Mouse (Mus musculus): ENCODE results near the gene Elane.

Elane gene

DNA sequence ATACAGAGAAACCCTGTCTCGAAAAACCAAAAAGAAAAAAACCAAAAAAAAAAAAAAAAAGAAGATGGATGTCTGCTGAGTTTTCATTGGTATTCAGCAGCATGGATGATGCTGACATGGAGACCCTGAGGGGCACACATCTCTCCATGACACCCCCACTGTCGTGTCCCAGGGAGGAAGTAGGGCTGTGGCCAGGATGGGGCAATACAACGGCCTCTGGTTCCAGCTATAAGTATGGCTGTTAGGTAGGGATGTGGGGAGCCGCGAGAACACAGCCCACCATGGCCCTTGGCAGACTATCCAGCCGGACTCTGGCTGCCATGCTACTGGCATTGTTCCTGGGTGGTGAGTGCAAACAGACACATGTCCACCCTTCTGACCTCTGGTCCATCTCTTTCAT, at the start of gene Elane:
Gene Elane (plus strand): TSS at position 194 of the 400 bp plus-strand sequence.
- DNase-seq (ENCODE audit: low spot score), result no peak

DNA sequence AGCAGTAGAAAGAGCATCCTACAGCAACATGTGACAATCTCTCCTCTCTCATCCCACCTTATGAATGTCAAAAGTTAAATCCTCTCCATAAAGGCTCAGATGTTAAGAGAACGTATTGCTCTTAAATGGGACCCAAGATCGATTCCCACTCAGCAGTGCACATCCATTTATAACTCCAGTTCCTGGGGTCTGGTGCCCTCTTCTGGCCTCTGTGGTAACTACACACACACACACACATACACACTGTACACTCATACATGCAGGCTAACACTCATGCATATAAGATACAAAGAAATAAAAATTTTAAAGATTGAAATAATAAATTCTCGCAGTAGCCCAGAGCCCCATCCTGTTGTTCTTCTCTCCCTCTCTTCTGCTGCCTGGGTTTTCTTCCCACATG, 49.1 kb upstream of the Elane start:
- DNase-seq (ENCODE audit: low spot score), result no peak

DNA sequence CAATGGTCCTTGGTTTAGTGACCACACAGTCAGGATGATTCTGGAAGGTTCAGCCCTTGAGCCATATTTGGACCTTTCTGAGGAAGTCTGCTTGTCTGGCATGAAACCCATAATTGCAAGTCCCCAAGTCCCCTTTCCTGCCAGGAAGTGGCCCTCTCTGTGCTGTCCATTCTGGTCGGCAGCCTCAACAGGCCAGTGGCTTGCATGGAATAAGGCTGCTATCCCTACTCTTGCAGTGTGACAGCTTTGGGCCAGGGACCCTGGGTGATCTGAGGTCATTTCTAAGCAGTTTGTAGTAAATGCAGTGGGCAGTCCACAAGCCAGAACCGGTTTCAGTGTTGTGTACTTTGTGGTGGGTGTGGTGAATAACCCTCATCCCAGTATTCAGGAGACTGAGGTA, 47.9 kb upstream of the Elane start:
- DNase-seq (ENCODE audit: low spot score), result no peak

DNA sequence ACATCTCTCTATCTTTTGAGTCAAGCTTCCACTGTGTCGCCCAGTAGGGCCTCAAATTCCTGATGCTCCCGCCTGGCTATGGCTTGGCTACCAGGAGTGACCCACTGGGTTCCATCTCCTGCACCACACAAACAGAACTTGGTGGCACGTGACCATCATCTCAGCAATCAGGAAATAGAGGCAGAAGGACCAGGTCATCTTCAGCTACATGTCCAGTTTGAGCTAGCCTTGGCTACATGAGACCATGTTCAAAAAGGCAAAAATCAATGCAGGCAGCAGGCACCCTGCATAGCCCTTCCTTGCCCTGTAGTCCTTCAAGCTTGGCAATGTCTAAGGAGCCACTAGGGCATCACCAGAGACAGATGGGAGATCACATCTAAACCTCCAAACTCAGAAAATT, 46.0 kb upstream of the Elane start:
- no peak for DNase-seq (ENCODE audit: low spot score)

DNA sequence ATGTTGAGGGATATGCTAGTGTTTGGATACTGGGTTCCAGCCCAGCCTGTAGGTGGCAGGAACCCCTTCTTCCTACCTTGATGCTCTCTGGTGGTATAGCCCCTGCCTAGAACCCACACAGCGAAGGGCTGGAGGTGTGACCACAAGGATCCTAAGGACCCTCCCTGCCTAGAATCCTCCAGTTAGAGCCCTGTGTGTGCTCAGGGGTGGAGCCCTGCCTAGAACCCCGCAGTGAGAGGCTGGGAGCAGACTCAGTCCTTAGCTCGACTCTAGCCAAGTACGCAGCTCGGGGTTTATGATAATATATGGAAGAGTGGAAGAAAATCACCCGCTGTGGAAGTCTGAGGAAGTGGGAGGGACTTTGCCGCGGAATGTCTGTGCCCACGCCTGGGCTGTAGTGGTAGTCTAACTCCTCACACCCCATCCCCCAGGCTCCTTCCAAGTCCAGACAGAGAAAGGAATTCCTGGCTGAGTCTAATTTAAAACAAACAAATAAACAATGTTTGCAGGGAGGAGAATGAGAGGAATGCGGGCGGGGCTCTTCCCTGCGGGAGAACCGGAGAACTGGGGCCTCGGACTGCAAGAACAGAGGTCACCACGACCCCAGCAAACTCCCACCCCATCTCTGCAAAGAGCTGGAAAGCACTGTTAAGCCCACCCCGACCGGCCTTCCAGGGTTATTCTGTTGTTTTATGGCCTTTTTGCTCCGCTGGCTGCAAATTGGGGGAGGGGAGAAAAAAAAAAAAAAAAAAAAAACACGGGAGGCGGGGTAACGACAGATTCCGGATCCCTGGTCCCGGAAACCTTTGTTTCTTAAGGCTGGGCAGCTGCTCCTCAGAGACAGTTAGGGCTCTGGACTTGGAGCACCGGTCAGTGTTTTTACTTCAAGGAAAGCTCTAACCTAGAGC, 45.1 kb upstream of the Elane start:
- DNase-seq (ENCODE audit: low spot score), result peak; percentile 55

GRCm38 (mm10) chr10:79842322-79842721, 43.7 kb upstream of the Elane start:
- no peak for DNase-seq (ENCODE audit: low spot score)

DNA sequence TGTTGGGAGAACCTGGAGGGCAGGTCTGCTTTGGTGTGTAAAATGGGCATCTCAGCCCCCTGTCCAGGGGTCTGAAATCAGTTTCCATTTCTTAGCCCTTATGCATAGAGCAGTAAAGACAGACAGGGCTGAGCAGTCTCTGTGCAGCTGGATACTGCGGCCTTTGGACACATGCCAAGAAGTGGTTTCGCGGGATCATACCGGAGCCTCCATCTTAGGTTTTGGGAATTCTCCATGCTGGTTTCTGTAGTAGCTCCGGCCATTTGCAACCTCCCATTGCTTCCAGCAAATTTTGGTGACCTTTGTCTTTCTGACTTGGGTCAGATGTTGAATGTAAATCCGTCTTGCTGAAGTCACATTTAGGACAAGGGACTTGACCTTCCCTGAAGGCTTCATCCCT, 42.6 kb upstream of the Elane start:
- DNase-seq (ENCODE audit: low spot score), result no peak

DNA sequence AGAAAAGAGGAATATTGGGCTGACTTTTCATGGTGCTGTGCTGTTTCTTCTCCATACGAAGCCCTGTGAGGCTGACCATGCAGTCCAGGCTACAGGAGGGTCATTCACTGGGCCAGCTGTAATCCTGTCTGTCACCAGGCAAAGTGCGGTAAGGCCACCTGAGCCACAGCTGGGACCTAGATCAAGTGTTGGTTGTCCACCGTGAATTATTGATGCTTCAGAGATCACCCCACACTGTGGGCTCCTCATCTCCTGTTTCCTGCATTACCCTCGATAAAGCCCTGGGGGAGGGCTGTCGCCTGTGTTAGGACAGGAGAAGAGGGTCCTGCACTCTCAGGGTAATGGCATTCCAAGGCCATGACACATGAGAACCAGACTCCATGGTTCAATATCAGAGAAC, 39.5 kb upstream of the Elane start:
- DNase-seq (ENCODE audit: low spot score), result no peak

GRCm38 (mm10) chr10:79849941-79850628, 36.0 kb upstream of the Elane start:
- DNase-seq (ENCODE audit: low spot score), result no peak

DNA sequence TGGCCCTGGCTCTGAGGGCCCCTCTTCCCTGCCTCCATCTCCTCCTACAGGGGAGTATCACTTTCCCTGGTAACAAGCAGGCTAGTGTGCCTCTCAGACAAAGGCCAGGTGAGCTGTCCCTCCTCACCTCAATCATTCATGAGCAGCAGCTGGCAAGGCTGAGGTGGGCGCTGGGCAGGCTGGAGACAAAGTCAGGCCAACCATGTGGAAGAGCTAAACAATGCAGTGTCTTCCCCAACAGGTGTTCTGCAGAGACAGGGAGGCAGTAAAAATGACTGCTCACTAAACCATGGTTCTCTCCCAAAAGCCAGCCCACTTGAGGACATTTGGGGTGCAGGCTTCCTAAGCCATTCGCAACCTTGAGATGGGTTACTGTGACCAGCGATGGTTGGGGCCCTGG, 34.4 kb upstream of the Elane start:
- DNase-seq (ENCODE audit: low spot score), result no peak

DNA sequence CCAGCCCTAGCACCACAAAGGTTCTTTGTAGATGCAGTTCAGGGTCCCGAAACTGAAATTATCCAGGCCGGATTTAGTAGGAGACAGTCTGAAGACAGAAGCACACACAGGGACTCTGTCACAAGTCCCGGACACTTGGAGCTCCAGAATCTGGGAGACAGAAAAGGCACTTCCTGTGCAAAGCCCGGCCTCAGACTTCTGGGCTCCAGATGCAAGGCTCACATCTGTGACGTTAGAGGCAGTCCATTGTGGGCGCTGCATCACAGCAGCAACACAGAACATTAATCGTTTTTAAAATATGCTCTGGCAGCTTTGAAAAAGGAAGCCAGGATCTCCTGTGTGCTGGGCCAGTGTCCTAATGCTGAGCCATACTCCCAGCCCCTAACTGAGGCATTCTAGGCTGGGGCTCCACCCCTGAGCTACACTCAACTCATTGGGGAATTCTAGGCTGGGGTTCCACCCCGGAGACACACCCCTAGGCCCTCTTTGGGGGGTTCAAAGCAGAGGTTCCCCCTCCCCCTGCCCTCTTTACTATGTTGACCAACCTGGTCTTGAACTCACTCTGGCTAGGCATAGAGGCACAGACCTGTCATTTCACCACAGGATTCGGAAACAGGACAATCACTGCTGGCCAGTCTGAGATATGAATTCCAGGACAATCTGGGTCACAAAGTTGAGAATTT, 33.8 kb upstream of the Elane start:
- no peak for DNase-seq (ENCODE audit: low spot score)

GRCm38 (mm10) chr10:79852827-79853226, 33.2 kb upstream of the Elane start:
- DNase-seq (ENCODE audit: low spot score), result no peak

- DNase-seq (ENCODE audit: low spot score), result no peak
Measured at GRCm38 (mm10) chr10:79853392-79853791, 32.7 kb upstream of the Elane start.

DNA sequence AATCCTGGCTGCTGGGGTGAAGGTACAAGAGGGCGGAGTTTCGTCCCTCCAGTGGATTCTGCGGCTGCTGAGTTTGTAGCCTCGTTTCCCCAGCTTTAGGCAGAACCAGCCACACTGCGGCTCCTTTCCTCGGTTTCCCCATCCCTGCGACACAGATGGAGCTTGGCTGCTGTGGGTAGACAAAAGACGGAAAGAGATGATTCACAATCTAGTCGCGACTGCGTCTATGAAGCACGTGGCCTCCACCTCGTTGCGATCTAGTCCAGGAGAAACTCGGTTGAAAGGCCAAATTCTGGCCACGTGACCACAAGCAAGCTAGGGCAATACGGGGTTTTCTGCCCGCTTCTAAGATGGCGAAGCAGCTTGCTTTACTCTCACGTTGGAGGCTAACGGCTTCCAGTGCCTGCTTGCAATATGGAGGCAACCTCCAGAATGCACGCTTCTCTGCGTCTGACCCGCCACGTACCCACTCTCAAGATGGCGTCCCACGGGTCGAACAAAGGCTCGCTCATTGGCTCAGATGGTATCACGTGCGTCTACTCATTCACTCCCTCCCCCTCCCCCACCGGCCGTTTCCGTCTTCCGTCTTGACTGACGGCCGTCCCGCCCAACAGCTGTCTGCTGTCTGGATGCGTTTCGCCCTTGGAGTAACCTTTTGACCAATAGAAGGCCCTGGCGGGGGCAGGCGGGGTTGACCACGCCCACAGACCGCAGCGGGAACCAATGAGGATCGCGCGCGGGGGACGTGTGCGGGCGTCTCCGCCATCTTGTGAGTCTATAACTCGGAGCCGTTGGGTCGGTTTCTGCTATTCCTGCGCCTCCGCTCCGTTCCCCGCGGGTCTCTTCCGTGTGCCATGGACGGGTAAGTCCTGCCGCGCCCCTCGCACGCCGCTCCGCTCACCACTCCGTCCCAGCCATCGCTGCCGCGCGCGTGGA, 31.9 kb upstream of the Elane start, which contains the start of gene Ptbp1:
Gene Ptbp1 (plus strand): TSS at position 568 of the 936 bp plus-strand sequence.
- peak; percentile 98 for DNase-seq (ENCODE audit: low spot score)

GRCm38 (mm10) chr10:79854801-79855541, 31.1 kb upstream of the Elane start:
- DNase-seq (ENCODE audit: low spot score), result no peak

DNA sequence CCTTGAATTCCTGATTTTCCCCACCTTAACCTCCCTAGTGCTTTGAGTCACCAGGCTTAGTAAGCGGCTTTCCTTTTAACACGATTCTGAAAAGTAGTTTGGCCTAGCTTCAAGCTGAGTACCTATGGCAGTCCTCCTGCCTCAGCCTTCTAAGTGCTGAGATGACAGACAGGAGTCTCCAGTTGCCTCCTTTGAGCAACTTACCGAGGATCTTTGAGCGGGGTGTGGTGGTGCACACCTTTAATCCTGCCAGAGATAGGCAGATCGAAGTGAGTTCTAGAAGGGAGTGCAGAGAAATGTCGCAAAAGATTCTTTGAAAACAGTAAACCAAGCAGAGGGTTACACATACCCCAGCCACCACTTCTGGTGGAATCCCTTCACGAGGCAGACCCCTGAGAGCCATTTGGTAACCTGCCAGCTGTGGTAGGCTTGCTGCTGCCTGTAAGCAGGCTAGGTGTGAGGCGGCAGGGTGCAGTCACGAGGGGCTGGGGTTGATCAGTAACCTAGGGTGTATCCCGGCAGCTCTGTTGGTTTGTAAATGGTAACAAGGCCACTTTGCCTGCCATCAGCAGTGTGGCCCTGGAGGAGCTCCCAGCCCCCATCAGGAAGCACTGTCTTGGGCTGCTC, 30.4 kb upstream of the Elane start:
- no peak for DNase-seq (ENCODE audit: low spot score)

- no peak for DNase-seq (ENCODE audit: low spot score)
Measured at GRCm38 (mm10) chr10:79856280-79856679, 29.8 kb upstream of the Elane start.

- DNase-seq (ENCODE audit: low spot score), result no peak
Measured at GRCm38 (mm10) chr10:79856704-79857451, 29.2 kb upstream of the Elane start.

GRCm38 (mm10) chr10:79857452-79857811, 28.6 kb upstream of the Elane start:
- DNase-seq (ENCODE audit: low spot score), result no peak

DNA sequence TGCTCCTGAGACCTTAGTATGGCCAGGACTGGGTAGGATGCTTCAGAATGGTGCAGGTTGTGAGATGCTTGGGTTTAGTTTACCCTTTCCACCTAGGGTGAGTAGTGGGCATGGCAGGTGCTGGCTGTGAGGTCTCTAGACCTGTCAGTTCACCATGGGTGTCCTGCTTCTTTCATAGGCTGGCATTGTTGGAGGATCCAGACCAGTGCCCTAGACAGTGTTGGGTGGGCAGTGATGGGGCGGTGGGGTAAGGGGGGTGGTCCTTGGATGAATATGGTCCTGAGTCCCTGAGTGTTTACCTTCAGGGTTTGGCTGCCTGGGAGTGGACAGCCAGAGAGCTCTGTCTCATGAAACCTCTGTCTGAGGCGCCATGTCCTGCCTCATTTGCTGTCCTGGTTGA, 28.2 kb upstream of the Elane start:
- no peak for DNase-seq (ENCODE audit: low spot score)
